Mouse (Mus musculus): ENCODE data around the gene Tet2. TPM values are rescaled to one million over a fixed set of nuclear protein-coding genes. Genes with fewer than 3 reads are reported as not detected.

The Tet2 gene
- polyA plus RNA-seq, 1 experiment from 2014 or later = 15.3 TPM

GRCm38 (mm10) chr3:133571961-133572360 lies 27.0 kb upstream of the Tet2 start:
- ATAC-seq (ENCODE audit: insufficient number of reproducible peaks, low FRiP score) = no peak
- Histone ChIP-seq H3K27ac (ENCODE audit: poor library complexity, severe bottlenecking) (no peak overlapping the region), H3K4me2 (no peak overlapping the region), H3K9ac (no peak overlapping the region), H3K4me3 (no peak overlapping the region), H3K4me1 (replicated peaks) (no peaks in the 10 kb centered on the region), H3K27me3 (replicated peaks) (no peaks in the 10 kb centered on the region), H3K36me3 (no peaks in the 10 kb centered on the region), H3K9me3 (replicated peaks) (no peaks in the 10 kb centered on the region)
- 73% methylated on average over 5 of the region's 5 CpGs for WGBS

GRCm38 (mm10) chr3:133563503-133564205 lies 18.7 kb upstream of the Tet2 start:
- Histone ChIP-seq H3K9me3 (replicated peaks) (no peaks in the 10 kb centered on the region), H3K9ac (no peak overlapping the region), H3K4me3 (no peak overlapping the region), H3K36me3 (no peaks in the 10 kb centered on the region), H3K4me1 (replicated peaks) (no peaks in the 10 kb centered on the region), H3K4me2 (no peak overlapping the region), H3K27me3 (replicated peaks) (no peaks in the 10 kb centered on the region), H3K27ac (ENCODE audit: poor library complexity, severe bottlenecking) (no peak overlapping the region)
- ATAC-seq (ENCODE audit: insufficient number of reproducible peaks, low FRiP score) = no peak
- WGBS = 66% methylated on average over 2 of the region's 2 CpGs

GRCm38 (mm10) chr3:133559413-133560114 lies 14.6 kb upstream of the Tet2 start:
- H3K4me3 ChIP-seq = no peak overlapping the region
- 83% methylated on average over 6 of the region's 6 CpGs for WGBS
- no peaks in the 10 kb centered on the region for H3K36me3 ChIP-seq
- H3K9me3 ChIP-seq (replicated peaks) = no peaks in the 10 kb centered on the region
- no peaks in the 10 kb centered on the region for H3K27me3 ChIP-seq (replicated peaks)
- H3K27ac ChIP-seq (ENCODE audit: poor library complexity, severe bottlenecking) = no peak overlapping the region
- H3K4me1 ChIP-seq (replicated peaks) = no peaks in the 10 kb centered on the region
- ATAC-seq (ENCODE audit: insufficient number of reproducible peaks, low FRiP score) = no peak
- no peak overlapping the region for H3K4me2 ChIP-seq
- H3K9ac ChIP-seq = no peak overlapping the region

GRCm38 (mm10) chr3:133557602-133558001 lies 12.7 kb upstream of the Tet2 start:
- no peak for ATAC-seq (ENCODE audit: insufficient number of reproducible peaks, low FRiP score)
- no peaks in the 10 kb centered on the region for H3K4me1 ChIP-seq (replicated peaks)
- H3K9ac ChIP-seq = no peak overlapping the region
- no peaks in the 10 kb centered on the region for H3K9me3 ChIP-seq (replicated peaks)
- WGBS = 34% methylated on average over 6 of the region's 6 CpGs
- no peak overlapping the region for H3K4me2 ChIP-seq
- no peaks in the 10 kb centered on the region for H3K36me3 ChIP-seq
- H3K27me3 ChIP-seq (replicated peaks) = no peaks in the 10 kb centered on the region
- no peak overlapping the region for H3K27ac ChIP-seq (ENCODE audit: poor library complexity, severe bottlenecking)
- no peak overlapping the region for H3K4me3 ChIP-seq

GRCm38 (mm10) chr3:133557154-133557553 lies 12.2 kb upstream of the Tet2 start:
- H3K4me1 ChIP-seq (replicated peaks) = no peaks in the 10 kb centered on the region
- H3K9me3 ChIP-seq (replicated peaks) = no peaks in the 10 kb centered on the region
- ATAC-seq (ENCODE audit: insufficient number of reproducible peaks, low FRiP score) = no peak
- H3K4me3 ChIP-seq = no peak overlapping the region
- H3K27me3 ChIP-seq (replicated peaks) = no peaks in the 10 kb centered on the region
- no peak overlapping the region for H3K27ac ChIP-seq (ENCODE audit: poor library complexity, severe bottlenecking)
- 51% methylated on average over 7 of the region's 7 CpGs for WGBS
- H3K36me3 ChIP-seq = no peaks in the 10 kb centered on the region
- H3K4me2 ChIP-seq = no peak overlapping the region
- H3K9ac ChIP-seq = no peak overlapping the region

- H3K27ac ChIP-seq (ENCODE audit: poor library complexity, severe bottlenecking) = no peak overlapping the region
- H3K27me3 ChIP-seq (replicated peaks) = no peaks in the 10 kb centered on the region
- no peak overlapping the region for H3K4me2 ChIP-seq
- no peak for ATAC-seq (ENCODE audit: insufficient number of reproducible peaks, low FRiP score)
- no peaks in the 10 kb centered on the region for H3K36me3 ChIP-seq
- H3K4me1 ChIP-seq (replicated peaks) = no peaks in the 10 kb centered on the region
- H3K9ac ChIP-seq = no peak overlapping the region
- H3K9me3 ChIP-seq (replicated peaks) = no peaks in the 10 kb centered on the region
- no peak overlapping the region for H3K4me3 ChIP-seq
- 82% methylated on average over 7 of the region's 7 CpGs for WGBS
Observed at GRCm38 (mm10) chr3:133555378-133555777, 10.4 kb upstream of the Tet2 start.

GRCm38 (mm10) chr3:133554552-133555067 lies 9.7 kb upstream of the Tet2 start:
- 75% methylated on average over 6 of the region's 6 CpGs for WGBS
- Histone ChIP-seq H3K36me3 (no peaks in the 10 kb centered on the region), H3K4me1 (replicated peaks) (no peaks in the 10 kb centered on the region), H3K27ac (ENCODE audit: poor library complexity, severe bottlenecking) (no peak overlapping the region), H3K9me3 (replicated peaks) (no peaks in the 10 kb centered on the region), H3K9ac (no peak overlapping the region), H3K27me3 (replicated peaks) (no peaks in the 10 kb centered on the region), H3K4me3 (no peak overlapping the region), H3K4me2 (no peak overlapping the region)
- ATAC-seq (ENCODE audit: insufficient number of reproducible peaks, low FRiP score) = no peak

- Histone ChIP-seq H3K4me3 (no peak overlapping the region), H3K4me1 (replicated peaks) (no peaks in the 10 kb centered on the region), H3K27me3 (replicated peaks) (no peaks in the 10 kb centered on the region), H3K27ac (ENCODE audit: poor library complexity, severe bottlenecking) (no peak overlapping the region), H3K36me3 (no peaks in the 10 kb centered on the region), H3K9me3 (replicated peaks) (no peaks in the 10 kb centered on the region), H3K4me2 (no peak overlapping the region), H3K9ac (no peak overlapping the region)
- ATAC-seq (ENCODE audit: insufficient number of reproducible peaks, low FRiP score) = no peak
- 85% methylated on average over 4 of the region's 4 CpGs for WGBS
Observed at GRCm38 (mm10) chr3:133554092-133554491, 9.2 kb upstream of the Tet2 start.

- Histone ChIP-seq H3K4me2 (no peak overlapping the region), H3K9me3 (replicated peaks) (no peaks in the 10 kb centered on the region), H3K4me3 (no peak overlapping the region), H3K27me3 (replicated peaks) (no peaks in the 10 kb centered on the region), H3K27ac (ENCODE audit: poor library complexity, severe bottlenecking) (no peak overlapping the region), H3K4me1 (replicated peaks) (no peaks in the 10 kb centered on the region), H3K9ac (no peak overlapping the region), H3K36me3 (no peaks in the 10 kb centered on the region)
- ATAC-seq (ENCODE audit: insufficient number of reproducible peaks, low FRiP score) = no peak
- 61% methylated on average over 8 of the region's 8 CpGs for WGBS
Observed at GRCm38 (mm10) chr3:133551941-133552340, 7.0 kb upstream of the Tet2 start.

- H3K27me3 ChIP-seq (replicated peaks) = no peaks in the 10 kb centered on the region
- no peak for ATAC-seq (ENCODE audit: insufficient number of reproducible peaks, low FRiP score)
- WGBS = 58% methylated on average over 7 of the region's 7 CpGs
- no peak overlapping the region for H3K27ac ChIP-seq (ENCODE audit: poor library complexity, severe bottlenecking)
- H3K9ac ChIP-seq = no peak overlapping the region
- H3K36me3 ChIP-seq = no peaks in the 10 kb centered on the region
- no peak overlapping the region for H3K4me2 ChIP-seq
- no peaks in the 10 kb centered on the region for H3K4me1 ChIP-seq (replicated peaks)
- no peaks in the 10 kb centered on the region for H3K9me3 ChIP-seq (replicated peaks)
- H3K4me3 ChIP-seq = no peak overlapping the region
Observed at GRCm38 (mm10) chr3:133549385-133550170, 4.6 kb upstream of the Tet2 start.

- no peak for ATAC-seq (ENCODE audit: insufficient number of reproducible peaks, low FRiP score)
- H3K27ac ChIP-seq (ENCODE audit: poor library complexity, severe bottlenecking) = no peak overlapping the region
- H3K27me3 ChIP-seq (replicated peaks) = no peaks in the 10 kb centered on the region
- H3K9me3 ChIP-seq (replicated peaks) = no peaks in the 10 kb centered on the region
- no peak overlapping the region for H3K9ac ChIP-seq
- WGBS = 86% methylated on average over 2 of the region's 2 CpGs
- H3K4me1 ChIP-seq (replicated peaks) = no peaks in the 10 kb centered on the region
- H3K4me2 ChIP-seq = no peak overlapping the region
- no peaks in the 10 kb centered on the region for H3K36me3 ChIP-seq
- no peak overlapping the region for H3K4me3 ChIP-seq
Observed at GRCm38 (mm10) chr3:133548613-133549012, 3.7 kb upstream of the Tet2 start.
